Mouse (Mus musculus) frontal cortex, adult 2 months (tissue): ENCODE measurements around the gene Mpg. TPM values are rescaled to one million over a fixed set of nuclear protein-coding genes. Genes with fewer than 3 reads are reported as not detected.

Source experiments
- DNase-seq, 2 experiments: peaks; one replicate each; pipeline ENCODE4 v3.0.0; 2022; ENCODE audit warnings: low spot score in 1 of 2; ENCODE audit errors: extremely low spot score in 1 of 2
- polyA plus RNA-seq: library from polyadenylated mRNA; depleted of rRNA; stranded (reverse); fragments of >200 nt; gene quantifications from 2 replicates; pipeline ENCODE4 v1.2.3, GENCODE M21; 2012

Gene Mpg
- polyA plus RNA-seq, 1 experiment = 17.0 TPM

- DNase-seq = no peak
Measured at GRCm38 (mm10) chr11:32250880-32251763, 24.8 kb downstream of the Mpg start.

GRCm38 (mm10) chr11:32253121-32253520, 26.8 kb downstream of the Mpg start:
- no peak for DNase-seq

- no peak for DNase-seq
Measured at GRCm38 (mm10) chr11:32256146-32256545, 29.8 kb downstream of the Mpg start.

GRCm38 (mm10) chr11:32256566-32256965, 30.3 kb downstream of the Mpg start:
- no peak for DNase-seq

DNA sequence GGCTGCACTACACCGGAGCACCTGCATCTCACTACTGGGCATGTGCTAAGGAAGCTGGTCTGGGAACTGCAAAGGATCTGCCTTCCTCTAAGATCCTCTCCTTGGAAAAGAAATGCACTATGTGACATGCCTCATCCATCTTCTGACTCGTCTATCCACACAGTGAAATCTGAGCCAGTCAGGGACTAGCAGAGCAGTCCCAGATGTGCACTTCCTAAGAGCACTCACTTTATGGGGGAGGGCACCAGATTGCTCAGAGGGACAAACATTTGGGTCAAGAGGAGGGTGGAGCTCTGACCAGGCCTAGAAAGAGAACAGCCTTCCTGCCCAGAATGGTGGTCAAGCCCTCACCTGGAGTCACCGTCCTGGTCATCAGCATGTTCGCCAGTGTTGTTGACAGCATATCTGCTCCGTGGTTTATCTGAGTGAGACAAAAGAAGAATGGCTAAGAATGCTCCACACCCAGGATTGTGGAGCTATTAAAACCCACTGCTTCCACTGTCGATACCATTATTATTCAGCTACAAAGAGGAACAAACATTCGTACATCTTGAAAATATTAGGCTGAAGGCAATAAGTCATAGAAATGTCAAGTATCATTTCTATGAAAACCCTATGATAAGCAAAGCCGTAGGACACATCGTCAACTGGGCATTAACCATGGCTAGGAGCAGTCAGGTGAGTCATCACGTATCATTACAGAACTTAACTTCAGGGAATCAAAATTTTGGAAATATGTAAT, 36.5 kb downstream of the Mpg start:
- no peak for DNase-seq

GRCm38 (mm10) chr11:32265117-32265738, 38.9 kb downstream of the Mpg start:
- no peak for DNase-seq

DNA sequence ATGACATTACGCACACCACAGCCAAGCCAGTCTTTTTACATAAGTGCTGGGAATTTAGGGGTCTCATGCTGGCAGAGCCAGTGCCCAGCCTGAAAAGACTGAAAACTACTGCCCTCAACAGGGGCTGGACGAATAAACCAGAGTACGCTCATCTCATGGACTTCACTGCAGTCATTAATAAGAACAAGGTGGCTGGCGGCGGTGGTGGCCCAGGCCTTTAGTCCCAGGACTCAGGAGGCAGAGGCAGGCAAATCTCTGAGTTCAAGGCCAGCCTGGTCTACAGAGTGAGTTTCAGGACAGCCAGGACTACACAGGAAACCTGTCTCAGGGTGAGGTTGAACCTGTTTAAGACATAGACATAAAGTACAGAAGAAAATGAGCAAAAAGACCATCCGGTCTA, 39.9 kb downstream of the Mpg start:
- DNase-seq = no peak

DNA sequence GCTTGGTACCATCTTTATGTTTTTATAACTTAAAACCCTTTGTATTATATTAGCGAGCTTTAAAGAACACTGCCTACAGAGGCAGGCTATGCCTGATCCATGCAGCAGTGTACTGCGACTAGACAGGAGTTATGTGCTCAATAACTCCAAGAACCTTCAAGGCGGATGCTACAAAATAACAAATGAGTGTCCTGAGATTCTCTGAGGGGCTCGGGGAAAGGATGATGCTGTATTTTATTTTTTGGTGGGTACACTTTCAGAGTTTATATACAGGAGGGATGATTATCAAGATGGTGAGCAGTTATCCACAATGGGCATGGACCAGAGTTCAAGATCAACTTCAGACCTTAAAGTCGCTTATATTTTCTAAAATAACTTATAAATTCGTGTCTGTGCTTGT, 40.5 kb downstream of the Mpg start:
- DNase-seq = no peak

DNA sequence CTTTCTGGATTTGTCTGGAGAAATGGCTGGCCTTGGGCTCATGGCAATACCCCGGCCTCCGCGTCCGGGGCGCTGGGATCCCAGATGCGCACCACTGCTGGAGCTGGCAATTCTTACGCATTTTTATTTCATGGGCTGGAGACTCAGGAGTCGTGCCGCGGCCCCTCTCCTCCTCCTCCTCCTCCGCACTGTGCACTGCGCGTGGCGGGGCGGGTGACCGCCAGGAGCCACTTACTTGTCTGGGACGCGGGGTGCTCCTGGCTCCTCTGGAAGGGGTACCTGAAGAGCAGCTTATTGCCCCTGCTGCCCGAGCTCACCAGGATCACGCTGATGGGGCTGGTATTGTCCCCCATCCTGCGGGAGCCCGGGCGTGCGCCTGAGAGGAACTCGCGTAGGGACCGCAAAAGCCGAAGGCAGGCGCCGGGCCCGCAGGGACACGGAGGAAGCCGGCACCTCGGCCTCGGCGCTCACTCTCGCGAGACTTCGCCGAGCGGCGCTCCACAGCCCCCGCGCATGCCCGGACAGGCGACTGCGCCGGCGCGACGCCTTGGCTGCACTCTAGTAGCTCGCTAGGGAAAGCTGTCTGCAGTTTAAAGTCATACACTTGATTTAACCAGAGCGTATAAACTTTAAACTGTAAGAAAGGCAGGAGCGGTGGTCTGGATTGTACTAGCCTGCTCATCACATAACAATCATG, 41.0 kb downstream of the Mpg start, which contains the start of gene Nprl3:
TSS of gene Nprl3 (minus strand) at position 520 of the 697 bp plus-strand sequence.
- peak; percentile 89 to 96 for DNase-seq

DNA sequence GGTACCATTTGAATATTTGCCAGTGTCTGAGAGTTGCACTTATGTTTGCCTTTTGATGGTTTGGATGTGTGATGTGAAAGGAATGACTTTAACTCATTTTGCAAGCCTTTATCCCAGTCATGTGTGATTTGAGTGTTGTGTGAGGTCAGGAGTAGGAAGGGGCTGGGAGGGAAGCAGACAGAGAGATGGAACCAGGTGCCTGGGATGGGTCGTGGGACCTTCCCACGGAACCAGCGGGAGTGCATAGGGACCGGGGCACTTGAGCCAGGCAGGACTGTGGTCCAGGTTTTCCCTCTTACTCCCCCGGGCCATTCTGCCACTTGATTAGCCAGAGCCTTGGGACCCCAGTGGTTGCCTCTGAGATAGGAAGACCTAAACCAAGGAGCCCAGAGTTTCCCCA, 41.7 kb downstream of the Mpg start:
- DNase-seq = no peak

- DNase-seq = no peak
Measured at GRCm38 (mm10) chr11:32268952-32269351, 42.6 kb downstream of the Mpg start.

DNA sequence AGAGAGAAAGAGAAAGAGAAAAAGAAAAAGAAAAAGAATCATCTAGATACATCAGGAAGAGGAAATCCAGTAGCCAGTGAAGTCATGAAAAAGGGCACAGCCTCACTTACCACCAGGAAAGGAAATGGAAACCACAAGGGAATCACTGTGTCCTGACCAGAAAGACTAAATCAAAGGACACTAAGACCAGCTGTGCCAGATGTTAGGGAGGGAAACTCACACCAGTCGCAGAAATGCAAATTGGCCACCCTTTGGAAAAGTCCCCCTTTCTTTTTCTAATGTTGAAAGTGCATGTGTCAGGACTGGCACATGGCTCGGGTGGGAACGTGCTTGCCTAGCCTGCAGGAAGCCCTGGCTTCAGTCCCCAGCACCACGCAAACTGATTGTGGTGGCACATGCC, 44.9 kb downstream of the Mpg start:
- DNase-seq = no peak

- no peak for DNase-seq
Measured at GRCm38 (mm10) chr11:32276347-32276746, 50.0 kb downstream of the Mpg start, which contains the start of gene Hba-x. TSS of gene Hba-x (plus strand) at chr11:32276400.

- DNase-seq = no peak
Measured at GRCm38 (mm10) chr11:32277736-32278457, 51.6 kb downstream of the Mpg start.

DNA sequence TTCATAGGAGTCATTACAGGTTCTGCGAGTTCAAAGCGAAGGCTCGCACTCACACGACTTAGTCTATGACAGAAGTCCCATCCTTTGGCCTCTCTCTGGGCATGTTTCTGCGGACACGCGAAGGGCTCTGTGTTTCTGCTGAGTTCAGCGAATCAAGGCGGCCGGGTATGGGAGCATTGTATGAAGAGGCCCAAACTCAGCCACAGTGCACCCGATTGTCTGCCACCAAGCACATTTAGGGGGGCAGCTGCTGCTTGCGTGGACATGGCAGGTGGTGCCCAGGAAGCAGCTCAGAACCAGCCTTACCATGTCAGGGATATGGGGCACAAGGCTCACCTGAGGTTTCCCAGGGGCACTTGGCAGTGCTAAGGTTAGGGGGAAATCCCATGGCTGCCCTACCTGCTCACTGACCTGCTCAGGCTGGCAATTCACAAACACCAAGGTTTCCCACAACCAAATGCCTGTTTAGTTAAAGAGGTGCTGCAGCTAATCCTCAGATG, 52.2 kb downstream of the Mpg start:
- no peak for DNase-seq

DNA sequence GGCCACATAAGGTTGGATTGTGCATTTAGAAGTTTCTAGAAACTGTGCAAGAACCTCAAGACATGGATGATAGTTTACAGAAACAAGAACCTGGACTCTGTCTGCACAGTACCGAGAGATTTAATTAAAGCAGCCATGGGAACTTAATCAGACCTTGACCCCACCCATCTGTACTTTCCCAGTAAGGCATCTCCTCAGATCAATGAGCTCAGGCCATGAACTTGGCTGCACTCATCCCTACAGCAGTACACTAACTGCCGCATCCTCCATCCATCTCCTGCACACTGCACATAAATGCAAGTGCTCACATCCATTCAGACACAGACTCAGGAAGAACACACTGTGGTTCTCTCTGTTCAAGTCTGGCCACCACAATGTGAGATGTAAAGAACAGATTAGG, 54.3 kb downstream of the Mpg start:
- no peak for DNase-seq

- DNase-seq = no peak
Measured at GRCm38 (mm10) chr11:32281416-32282144, 55.3 kb downstream of the Mpg start.
